Mouse (Mus musculus): ENCODE measurements around the gene Kansl1.
A peak's percentile ranks its signal among the peaks of the same experiment; 100 is the strongest.

Kansl1 gene

DNA sequence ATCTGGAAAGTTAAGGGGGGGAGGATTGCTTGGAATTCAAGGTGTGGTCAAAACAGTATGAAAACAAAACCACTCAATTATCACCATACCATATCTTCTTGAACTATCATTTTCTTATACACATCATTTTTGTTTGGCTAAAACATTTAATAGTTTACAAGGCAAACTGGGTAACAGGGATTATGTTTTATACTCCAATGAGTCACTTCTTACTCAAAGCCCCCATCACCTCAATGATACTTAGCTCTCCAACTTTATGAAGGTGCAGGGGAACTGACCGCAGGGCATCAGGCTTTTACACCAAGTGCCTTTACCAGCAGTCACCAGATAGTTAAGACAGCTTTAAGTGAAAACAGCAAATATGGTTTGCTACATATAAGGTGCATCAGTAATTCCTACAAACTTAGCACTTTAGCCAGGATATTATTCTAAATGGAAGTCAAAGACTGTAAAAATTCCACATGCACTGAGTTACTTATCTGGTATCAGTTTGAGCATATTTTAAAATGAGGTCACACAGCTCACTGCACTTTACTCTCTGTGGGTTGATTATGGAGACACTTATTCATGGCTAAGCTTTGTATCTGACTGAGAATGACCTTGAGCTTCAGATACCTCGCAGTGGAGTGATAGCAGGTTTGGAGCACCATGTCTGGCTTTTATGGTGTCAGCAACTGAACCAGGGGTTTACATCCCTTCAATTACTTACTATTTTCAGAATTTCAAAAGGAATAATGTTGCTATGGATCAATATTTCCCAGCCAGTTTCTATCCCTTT lies 104.6 kb downstream of the Kansl1 start:
- DNase-seq (ENCODE audit: low spot score), result no peak

DNA sequence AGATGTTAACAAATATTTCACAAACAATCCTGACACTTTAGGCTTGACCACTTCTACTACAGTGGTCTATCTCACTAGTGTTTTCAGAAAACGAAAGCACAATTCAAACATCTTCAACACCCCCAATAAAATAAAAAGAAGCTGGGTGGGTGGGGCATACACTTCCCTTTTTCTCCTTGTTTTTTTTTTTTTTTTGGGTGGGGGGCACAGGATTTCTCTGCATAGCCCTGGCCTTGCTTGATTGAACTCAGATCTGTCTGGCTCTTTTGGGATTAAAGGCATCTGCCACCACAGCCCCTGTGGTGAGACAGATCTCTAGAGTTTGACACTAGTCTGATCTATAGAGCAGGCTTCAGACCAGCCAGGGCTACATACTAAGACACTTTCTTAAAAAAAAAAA lies 106.0 kb downstream of the Kansl1 start:
- no peak for DNase-seq (ENCODE audit: low spot score)

DNA sequence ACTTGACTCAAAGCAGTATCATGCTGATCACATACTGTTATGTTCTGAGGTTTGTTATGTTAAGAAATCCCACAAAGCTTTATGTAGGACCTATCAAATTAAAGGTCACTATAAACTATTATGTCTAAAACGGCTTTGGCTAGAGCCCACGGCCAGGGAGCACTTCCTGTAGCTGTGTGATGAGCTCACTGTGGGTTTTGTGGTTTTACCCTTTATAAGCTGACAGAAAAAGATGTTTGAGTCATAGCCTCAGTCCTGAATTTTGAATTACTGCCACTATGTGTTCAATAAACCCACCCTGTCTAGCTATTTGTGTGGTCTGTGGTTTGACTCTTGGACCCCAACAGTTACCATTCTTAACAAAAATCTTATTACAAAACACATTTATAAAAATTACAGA lies 106.9 kb downstream of the Kansl1 start:
- DNase-seq (ENCODE audit: low spot score), result peak; percentile 18

DNA sequence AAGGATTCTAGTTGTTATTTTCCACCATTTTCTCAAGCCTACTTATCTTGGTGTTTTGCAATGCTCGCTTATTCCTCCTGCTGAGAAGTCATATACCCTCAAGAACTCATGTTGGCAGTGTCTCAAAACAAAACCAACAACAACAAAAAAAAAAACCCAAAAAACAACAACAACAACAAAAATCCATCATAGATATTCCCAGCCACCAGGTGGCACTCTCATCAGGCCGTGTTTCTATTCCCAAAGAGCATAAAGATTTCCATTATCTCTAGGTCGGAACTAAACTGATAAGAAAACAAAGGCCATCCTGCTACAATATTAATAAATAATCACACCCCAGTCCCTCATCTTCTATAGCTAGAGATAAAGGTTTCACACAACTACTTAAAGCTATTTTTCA lies 121.7 kb downstream of the Kansl1 start:
- DNase-seq (ENCODE audit: low spot score), result peak; percentile 24

DNA sequence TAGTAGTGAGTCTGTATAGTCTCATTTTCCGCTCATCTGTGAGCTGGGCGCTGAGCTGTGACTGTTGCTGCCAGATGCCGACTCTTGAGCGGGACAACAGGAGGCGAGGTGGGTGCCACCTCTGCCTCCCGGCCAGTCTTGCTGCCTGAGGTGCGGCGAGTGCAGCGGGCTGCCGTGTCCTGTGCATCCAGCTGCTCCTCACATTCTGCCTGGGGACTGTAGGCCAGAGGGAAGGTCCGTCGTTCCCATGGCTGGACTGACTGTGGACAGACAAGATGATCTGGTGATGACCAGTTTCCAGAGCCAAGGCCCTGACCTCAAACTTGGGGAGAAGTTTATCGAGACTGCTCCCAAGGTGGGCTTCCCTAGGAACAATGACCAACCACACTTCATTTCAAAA lies 133.7 kb downstream of the Kansl1 start:
- no peak for DNase-seq (ENCODE audit: low spot score)

DNA sequence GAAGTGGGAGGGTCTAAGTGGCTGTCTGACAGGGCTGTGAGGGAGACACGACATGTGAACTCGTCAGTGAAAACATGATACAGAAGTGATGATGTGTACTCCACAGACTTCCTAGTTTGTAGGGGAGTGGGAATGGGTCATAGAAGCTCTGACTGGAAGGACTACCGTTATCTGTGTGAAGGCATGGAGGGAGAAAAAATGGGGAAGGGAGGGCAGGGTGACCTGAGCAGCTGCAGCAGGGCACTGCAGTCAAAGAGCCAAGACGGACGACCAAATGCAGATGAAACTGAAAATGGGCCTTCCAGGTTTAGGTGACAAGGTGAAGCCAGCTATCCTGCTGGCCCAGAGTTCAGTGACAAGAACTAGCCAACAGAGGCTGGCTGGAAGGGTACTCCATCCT lies 134.5 kb downstream of the Kansl1 start:
- no peak for DNase-seq (ENCODE audit: low spot score)

DNA sequence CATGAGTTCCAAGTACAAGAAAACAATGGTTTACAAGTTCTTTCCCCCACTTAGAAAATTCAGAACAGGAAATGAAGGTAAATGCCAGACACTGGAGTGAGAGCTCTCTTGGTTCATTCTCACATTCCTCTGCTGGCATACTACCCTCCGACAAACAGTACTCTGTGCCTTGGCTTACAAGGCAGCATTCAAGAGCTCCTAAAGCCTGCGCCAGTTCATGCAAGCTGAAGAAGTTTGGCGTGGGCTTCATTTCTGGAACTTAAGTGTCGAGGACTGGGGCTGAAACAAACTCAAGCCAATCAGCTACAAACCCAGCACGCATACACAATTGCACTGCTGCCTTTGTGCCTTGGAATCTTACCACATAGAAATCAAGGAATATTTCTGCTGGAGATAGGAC lies 136.6 kb downstream of the Kansl1 start:
- DNase-seq (ENCODE audit: low spot score), result peak; percentile 20

DNA sequence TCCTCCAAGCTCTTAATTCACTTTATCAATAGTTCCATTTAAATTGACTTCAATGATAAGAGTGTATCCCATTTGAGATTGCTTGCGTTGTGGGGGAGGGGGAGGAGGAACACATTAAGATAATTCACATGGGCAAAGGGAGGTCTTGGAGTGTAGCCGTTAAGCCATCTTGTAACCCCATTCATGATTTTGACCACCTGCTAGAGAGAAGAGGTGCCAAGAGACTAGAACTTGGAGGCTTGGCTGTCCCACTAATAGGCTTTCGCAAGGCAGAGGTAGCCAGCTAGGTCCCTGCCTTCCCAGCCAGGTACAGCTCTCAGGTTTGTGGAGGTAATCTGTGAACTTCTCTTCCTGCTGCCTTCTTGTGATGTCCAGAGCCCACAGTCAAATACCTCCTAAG lies 137.5 kb downstream of the Kansl1 start:
- DNase-seq (ENCODE audit: low spot score), result no peak

DNA sequence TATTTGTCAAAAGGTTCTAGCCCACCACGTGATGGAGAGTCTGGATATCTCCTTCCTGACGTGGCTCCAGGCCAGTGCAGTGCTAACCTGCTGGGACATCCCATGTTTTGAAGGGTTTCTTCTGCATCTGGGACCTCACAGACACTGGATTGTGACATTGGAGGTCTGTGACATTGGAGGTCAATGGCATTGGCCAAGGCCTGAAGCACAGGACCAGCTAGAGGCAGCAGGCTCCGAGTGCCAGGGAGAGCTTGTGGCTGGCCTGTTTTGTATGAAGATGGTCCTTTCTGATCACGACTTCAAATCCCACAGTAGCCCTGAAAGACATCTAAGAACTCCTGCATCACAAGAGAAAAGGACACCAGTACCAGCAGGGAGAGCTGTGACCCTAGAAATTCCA lies 138.5 kb downstream of the Kansl1 start:
- no peak for DNase-seq (ENCODE audit: low spot score)

DNA sequence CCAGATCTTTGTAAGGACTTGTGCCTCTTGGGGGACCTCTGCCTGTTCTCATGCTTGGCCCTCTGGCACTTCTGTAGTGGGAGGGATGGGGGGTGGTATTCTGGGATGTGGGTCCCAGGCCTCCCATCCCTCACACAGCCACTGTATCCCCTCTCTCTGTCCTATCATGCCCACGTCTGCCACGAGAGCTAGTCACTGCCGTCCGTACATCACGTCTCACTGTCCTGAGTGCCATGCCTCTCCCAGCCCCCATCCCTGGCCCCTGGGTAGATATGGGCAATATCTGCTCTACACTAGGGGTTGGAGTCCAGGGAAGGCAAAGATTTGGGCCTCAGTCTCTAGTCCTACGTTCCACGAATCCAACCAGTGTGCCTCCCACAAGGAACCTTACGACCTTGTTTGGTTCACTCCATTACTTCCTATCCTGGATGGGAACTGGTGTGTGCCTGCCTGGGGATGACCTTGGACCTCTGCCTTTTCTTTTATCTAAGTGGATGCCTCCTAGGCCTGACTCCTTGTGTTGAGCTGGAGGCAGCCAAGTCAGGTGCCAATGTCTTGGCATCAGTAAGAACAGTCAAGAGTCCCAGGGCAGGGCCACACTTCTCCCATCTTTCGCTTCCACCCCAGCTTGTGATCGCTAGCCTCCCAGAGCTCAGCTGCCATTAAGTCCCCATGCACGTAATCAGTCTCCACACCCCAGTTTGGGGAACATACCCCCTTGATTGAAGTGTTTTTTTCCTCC lies 139.3 kb downstream of the Kansl1 start:
- no peak for DNase-seq (ENCODE audit: low spot score)

DNA sequence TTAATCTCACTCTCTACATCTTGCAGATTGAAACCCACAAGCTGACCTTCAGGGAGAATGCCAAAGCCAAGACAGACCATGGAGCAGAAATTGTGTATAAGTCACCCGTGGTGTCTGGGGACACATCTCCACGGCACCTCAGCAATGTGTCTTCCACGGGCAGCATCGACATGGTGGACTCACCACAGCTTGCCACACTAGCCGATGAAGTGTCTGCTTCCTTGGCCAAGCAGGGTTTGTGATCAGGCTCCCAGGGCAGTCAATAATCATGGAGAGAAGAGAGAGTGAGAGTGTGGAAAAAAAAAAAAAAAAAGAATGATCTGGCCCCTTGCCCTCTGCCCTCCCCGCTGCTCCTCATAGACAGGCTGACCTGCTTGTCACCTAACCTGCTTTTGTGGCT lies 140.7 kb downstream of the Kansl1 start:
- no peak for DNase-seq (ENCODE audit: low spot score)

DNA sequence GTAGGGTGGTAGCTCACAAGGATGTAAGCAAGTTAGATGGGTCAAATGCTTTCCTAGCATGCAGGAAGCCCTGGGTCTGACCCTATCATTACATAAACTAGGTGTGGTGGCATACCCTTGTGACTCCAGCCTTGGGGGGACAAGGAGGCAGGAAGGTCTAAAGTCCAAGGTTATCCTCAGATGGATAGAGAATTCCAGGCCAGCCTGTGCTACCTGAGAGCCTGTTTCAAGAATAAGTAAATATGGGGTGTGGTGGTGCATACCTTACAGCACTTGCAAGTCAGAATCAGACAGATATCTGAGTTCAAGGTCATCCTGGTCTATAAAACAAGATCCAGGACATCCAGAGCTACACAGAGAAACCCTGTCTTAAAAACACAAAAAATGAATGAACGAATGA lies 141.2 kb downstream of the Kansl1 start:
- no peak for DNase-seq (ENCODE audit: low spot score)

DNA sequence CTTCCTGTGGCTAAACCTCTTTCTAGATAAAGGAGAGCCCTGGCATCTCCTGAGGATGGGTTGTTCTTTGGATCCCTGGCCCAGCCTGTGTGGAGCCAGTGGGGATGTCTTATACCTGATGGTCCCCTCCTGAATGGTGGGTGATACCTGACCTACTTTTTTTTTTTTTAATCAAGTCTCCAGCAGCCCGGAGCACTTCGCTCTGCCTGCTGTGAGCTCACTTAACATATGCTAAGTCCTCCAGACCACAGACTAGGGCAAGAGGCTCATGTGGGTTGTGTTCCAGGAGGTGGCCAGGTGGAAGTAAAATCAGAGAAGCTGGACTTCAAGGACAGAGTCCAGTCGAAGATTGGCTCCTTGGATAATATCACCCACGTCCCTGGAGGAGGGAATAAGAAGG lies 146.5 kb downstream of the Kansl1 start:
- DNase-seq (ENCODE audit: low spot score), result no peak

DNA sequence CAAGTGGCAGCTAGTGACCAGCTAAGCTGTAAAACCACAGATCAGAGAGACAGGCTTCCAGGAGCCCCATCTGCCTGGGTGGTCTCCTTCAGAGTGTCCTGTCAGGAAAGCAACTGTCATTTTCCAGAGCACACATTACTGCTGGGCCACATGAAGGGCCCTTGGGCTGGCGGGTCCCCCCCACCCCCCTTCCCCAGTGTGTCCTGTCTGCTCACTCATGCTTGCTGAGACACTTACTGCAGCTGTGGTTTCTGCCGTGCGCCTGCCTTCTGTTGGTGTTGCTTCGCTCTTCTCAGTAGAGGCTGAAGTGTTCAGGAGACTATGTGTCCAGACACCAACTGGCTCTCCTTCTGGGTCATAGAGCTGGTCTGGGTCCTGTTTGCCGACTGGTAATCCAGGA lies 148.2 kb downstream of the Kansl1 start:
- DNase-seq (ENCODE audit: low spot score), result no peak

DNA sequence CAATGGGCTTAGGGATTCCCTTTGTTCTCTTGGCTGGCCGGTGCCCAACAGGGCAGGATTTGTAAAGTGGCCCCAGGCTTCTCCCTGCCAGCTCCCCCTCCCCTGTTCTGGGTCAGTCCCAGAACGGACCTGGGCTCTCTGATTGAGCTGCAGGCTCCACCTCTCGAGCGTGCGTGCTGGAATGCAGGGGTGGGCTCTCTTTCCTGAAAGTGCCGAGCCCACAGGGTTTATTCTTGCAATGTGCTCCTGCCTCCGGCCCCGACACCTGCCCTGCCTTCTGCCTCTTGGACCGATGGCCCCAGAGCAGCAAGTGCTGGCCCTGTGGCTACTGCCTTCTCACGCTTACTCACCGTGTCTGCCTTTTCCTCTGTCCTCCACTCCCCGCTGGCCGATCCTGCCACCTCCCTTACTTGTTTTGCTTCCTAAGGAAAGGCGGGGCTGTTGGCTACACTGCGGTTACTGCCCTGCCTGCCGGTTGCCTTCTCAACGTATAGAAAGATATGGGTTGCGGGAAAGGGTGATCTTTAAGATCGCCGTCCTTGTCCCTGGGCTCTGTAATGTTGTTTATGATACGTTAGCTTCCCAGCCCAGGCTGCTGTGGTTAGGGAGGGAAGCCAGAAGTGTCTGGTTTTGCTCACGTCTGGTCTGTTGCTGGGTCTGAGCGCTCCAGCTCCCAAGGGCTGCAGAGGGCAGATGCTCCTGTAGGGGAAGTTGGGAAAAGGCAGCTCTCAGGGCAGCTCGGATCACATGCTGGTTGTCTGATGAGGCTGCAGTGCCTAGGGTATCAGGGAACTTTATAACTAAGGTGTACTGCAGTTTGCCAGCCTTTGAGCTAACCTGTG lies 149.5 kb downstream of the Kansl1 start:
- DNase-seq (ENCODE audit: low spot score), result peak; percentile 28

DNA sequence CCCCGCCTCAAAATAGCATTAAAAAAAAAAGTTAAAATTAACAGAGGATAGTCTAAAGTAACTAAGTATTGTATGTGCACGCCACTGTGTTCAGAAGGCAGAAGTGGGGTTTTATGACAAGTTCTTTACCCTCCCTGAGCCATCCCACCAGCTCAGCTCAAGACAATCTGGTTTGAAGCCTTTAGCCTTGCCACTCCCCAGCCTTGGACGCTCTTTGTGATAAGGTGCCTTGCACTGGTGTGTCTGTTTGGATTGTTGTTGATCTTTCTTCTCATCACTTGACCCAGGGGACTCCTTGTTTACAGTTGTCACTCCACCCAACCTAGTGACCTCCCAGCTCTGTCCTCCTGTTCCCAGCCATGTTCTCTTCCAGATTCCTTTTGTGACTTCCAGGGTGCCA lies 151.0 kb downstream of the Kansl1 start:
- no peak for DNase-seq (ENCODE audit: low spot score)

DNA sequence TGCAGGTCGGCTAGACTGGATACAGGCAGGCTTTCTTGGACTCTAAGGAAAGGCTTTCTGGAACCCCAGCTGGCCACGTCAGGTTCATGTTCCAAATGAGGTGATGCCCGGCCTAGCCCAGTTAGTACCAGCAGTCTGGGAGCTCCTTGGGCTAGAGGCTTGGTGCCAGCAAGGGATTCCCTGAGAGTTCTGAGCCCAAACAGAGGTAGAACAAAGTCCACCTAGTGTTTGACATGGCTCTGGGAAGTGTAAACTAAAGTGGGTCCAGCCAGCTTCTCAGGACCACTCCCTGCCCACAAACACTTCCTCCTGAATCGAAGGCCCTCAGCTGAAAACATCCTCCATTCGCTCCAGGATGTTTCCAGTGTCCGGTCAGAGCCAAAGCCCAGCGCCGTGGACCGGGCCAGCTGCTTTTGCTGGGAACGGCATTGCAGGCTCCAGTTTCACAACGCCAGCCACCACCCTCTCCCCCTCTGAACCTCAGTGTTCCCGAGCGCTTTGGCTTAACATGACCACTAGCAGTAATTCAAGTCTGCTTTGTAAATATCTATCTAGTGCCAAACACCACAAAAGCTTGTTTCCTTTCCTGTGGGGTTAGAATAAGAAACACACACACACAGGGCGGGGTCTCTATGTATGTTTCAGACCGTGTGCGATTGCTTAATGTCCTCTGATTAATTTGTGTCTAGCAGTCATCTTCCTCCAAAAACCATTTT lies 151.8 kb downstream of the Kansl1 start:
- peak; percentile 63 for DNase-seq (ENCODE audit: low spot score)

DNA sequence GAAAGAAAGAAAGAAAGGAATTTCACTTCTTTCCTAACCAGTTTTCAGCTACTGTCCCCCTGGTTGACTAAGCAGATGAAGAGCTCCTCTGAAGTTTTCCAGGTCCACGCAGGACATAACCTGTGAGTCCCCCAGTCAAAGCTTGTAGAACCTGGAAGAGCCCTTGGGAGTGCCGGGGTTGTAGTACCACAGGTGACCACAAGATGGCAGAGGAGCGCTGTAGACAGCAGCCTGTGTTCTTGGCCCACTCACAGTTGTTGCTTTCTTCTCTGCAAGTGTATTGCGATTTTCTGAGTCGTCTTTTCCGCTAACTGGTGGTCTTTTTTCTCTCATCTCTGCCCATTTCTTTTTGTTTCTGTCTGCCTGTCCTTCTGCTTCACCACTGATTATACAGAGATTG lies 153.0 kb downstream of the Kansl1 start:
- DNase-seq (ENCODE audit: low spot score), result peak; percentile 81

DNA sequence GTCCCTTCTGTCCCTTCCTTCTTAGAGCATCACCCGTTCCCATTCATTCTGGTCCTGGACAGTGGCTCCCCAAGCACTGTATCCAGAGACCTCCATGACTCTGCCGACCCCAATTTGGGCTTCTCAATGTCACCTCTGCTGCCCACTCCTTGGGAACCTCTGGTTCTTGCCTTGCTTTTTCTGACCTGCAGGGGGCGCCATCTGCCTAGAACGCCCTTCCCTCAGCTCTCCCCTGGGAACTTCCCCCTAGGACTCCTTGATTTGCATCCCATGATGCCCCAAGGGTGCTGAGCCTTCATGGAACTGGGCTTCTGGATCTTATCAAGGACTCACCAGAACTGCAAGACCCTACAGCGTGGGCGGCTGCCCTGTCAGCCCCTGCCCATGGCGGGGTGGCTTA lies 157.0 kb downstream of the Kansl1 start:
- DNase-seq (ENCODE audit: low spot score), result no peak

DNA sequence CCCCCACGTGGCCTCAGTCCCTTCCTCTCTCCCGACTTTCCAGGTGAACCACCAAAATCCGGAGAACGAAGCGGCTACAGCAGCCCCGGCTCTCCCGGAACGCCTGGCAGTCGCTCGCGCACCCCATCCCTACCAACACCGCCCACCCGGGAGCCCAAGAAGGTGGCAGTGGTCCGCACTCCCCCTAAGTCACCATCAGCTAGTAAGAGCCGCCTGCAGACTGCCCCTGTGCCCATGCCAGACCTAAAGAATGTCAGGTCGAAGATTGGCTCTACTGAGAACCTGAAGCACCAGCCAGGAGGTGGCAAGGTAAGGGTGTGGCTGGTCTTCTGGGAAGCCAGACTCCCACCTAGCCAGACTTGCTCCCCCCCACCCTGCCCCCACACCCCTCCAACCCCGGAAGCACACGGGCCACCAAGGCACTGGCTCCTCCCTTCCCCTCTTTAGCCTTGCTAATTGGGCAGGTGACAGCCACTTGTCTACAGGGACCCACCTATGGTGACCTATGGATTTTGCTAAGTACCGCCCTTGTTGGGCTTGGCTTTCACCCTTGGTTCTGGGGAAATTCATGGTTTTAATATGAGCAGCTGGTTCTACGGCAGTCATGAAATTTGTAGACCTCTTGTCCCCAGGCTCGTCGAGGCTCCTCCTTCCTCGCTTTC lies 158.3 kb downstream of the Kansl1 start:
- DNase-seq (ENCODE audit: low spot score), result peak; percentile 31

DNA sequence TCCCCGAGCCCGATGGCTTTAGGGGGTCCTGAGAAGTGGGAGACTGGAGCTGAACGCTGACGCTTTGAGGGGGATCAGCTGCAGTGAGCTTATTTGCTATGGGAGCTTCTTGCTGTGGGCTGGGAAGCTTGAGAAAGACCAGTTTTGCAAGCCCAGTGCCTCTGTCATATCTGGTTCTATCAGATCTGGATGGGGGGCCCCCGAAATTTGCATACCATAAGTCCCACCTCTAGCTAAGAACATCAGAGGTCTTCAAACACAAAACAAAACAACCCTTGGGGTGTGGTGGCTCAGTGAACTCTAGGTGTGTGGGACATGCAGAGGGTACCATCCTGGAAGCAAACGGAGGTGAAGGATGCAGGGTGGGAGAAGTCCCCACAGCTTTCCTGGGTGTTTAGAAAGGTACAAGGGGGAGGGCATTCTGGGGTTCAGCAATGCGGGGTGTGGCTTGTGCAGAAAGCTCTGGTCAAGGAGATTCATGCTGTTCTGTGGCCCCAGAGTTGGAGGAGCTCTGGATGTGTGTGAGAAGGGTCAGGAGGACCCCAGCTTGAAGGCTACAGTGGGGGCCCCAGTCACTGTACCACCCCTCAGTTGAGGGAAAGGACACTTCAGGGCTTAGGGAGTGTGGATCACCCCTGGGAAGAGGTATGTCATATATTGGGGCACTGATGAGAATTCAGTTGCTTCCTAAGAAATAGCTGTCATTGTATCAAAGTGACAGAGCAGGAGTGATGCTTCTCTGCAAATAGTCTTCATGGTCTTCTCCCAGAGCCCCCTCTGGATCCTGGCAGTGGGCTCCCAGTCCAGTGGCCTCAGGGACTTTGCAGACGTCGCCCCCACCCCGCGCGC lies 159.1 kb downstream of the Kansl1 start:
- DNase-seq (ENCODE audit: low spot score), result no peak

Data from lung, postnatal 25 days (tissue).